Mouse (Mus musculus): ENCODE measurements around the gene Mesd.
"Not testable (repeated sequence)": the region's sequence is repeated elsewhere in the genome, so short reads cannot be mapped to it uniquely, and the experiment has no call there.

The Mesd gene

DNA sequence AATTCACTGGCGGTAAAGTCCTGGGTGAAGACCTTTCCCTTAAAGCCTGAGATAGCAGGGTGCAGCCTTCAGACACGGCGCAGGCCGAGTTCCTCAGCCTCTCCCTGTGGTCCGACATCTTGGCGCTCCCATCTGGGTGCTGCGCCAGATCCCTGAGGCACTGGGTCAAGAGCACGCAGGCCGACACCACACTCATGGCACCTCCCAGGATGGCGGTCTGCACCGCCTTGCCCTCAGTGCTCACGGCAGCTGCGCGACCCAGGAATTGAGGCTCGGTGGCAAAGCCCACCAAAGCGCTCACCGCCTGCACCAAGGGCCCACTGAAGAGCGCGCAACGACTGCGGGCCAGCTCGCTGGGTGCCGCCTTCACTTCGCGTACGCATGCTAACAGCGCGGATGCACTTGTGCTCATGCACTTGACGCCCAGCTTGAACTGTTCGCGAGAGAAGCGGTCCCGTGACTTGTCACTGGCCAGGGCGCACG, 2.1 kb upstream of the Mesd start:
- peak in 1 of 2 experiments; percentile 27 for DNase-seq

- peak; percentile 68 to 85 for DNase-seq
These were observed 1.5 kb upstream of the Mesd start for GRCm38 (mm10) chr7:83882633-83883275.

DNA sequence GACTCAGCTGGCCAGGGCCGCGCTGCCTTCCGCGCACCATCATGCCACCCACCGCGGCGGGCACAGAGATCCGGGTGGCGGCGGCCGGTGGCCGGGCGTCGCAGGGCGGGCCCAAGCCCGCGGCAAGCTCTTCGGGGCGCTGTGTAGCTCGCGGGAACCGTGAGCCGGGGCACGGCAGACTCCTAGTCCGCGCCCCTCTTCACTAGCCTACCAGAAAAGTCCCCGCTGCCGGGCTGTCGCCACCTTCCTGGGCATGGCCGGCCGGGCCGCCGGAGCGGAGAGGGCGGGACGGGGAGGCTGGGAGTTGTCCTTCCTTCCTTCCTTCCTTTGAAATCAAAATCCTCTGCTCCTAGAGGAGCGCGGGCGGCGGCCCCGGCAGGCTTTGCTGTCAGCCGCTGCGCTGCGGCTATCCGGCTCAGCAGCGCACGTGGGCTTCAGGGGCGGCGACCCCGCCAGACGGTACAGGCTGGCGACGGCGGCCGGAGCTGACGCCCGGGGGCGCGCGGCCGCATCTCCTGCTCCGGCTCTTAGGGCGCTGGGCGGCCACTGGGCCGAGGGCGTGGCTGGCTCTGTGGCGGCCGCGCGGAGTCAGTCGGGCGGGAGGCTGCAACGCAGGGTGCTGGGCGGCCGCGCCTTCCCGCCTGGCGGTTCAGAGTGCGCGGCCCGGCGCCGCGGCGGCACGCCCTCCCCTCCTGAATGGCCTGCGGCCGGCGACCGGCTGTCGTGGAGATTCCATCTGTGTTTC, 818 bp upstream of the Mesd start:
- peak; percentile 86 to 89 for DNase-seq

DNA sequence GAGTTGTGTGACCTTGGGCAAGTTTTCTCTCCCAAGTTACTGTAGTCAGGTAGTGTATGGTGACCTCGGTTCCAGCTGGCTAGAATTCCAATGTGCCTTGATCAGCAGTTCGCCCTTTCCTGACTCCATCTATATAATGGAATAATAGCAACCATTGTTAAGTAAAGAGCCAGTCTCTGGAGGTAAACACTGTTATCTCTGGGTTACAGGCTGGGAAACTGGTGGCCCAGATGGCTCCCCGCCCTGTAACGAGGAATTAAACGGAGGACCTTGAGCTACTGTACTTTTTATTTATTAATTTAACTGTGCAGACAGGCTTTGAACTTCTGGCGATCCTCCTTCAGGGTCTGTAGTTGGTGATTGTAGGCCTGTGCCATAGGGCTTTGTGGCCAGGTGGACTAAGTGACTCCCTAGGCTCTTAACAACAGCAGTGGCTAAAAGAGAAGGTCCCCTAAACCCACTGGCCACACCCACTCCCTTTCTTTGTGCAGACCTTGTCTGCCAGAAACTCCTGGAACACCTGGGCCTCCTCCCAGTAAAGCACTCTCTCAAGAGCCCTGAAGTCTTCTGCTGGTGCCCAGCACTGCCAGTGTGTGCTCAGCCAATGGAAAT, 761 bp downstream of the Mesd start:
- peak in 1 of 2 experiments; percentile 8 for DNase-seq

GRCm38 (mm10) chr7:83885835-83886234, 1.6 kb downstream of the Mesd start:
- DNase-seq: no peak

DNA sequence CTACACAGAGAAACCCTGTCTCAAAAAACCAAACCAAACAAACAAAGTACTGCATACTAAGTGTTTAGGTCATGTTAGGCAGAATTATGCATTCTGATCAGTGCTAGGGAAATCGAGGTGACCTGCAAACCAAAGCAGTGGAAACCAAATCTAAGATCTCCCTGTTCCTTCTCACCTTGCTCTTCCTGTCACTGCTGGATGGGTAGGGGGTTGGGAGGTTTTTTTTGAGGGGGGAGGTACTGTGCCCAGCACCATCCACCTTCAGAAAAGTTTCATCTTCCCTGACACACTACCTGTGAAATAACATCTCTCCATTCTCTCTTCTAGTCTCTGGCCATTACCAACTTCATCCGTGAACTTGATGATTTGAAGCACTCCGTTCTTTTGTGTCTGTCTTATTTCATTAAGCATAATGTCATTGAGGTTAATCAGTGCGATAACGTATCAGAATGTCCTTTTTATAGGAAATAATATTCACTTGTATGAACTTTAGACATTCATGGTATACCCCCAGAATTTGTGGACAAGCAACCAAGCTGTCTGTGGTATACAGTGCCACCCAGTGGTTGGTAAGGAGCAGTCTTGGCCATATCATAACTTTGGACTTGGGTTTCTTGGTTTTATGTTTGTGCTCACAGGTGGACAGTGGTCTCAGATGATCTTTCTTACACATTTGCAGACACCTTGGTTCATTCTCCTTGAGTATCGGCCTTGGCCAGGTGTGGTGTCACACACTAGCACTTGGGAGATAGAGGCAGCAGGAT, 2.3 kb downstream of the Mesd start:
- peak; percentile 39 to 54 for DNase-seq

- peak; percentile 82 to 83 for DNase-seq
These were observed 5.1 kb downstream of the Mesd start for GRCm38 (mm10) chr7:83889383-83889782.

DNA sequence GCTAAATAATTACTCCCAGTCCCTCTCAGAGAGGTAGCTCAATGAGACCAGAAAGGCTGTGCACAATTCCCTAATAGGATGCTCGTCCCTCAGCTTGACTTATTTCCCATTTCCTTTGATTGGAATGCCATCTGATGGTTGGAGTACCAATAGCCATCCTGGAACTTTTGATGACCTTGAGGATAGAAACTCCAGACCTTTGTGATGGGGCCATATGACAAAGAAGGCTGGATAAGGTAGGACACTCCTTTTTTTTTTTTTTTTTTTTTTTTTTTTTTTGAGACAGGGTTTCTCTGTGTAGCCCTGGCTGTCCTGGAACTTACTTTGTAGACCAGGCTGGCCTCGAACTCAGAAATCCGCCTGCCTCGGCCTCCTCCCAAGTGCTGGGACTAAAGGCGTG, 5.7 kb downstream of the Mesd start:
- not testable (repeated sequence) for DNase-seq

- DNase-seq: peak; percentile 100
These were observed 7.4 kb downstream of the Mesd start for GRCm38 (mm10) chr7:83891433-83892332.

- no peak for DNase-seq
These were observed 8.0 kb downstream of the Mesd start for GRCm38 (mm10) chr7:83892333-83892669.

GRCm38 (mm10) chr7:83894348-83894747, 10.1 kb downstream of the Mesd start:
- DNase-seq: no peak

GRCm38 (mm10) chr7:83896077-83896740, 11.9 kb downstream of the Mesd start:
- no peak for DNase-seq

DNA sequence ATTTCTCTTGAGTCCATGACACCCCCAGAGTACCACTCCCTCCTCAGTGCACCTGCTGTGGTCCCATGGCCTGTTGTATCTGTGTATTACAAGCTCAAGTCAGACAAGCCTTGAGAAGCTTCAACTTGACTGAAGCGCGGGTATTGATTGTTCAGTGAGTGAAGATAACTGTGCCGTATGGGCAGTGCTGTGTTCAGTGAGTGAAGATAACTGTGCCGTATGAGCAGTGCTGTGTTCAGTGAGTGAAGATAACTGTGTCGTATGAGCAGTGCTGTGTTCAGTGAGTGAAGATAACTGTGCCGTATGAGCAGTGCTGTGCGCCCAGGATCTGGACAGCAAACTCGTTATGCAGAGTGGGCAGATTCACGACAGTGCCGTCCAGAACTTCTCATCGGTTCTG, 14.0 kb downstream of the Mesd start:
- no peak for DNase-seq

- no peak for DNase-seq
These were observed 16.3 kb downstream of the Mesd start for GRCm38 (mm10) chr7:83900519-83900918.

DNA sequence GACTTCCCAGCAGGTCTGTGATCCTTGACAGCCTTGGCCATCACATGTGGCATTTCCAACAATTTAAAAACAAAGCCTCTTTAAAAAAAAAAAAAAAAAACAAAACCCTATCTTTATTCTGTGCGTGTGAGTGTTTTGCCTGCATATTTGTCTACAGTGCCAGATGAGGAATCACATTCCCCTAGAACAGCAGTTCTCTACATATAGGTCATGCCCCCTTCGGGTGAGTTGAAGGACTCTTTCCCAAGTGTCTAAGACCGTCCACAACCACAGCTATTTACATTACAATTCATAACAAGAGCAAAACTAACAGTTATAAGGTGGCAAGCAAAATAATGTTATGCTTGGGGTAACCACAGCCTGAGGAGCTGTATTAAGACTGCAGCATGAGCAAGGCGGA, 17.2 kb downstream of the Mesd start:
- DNase-seq: no peak

DNA sequence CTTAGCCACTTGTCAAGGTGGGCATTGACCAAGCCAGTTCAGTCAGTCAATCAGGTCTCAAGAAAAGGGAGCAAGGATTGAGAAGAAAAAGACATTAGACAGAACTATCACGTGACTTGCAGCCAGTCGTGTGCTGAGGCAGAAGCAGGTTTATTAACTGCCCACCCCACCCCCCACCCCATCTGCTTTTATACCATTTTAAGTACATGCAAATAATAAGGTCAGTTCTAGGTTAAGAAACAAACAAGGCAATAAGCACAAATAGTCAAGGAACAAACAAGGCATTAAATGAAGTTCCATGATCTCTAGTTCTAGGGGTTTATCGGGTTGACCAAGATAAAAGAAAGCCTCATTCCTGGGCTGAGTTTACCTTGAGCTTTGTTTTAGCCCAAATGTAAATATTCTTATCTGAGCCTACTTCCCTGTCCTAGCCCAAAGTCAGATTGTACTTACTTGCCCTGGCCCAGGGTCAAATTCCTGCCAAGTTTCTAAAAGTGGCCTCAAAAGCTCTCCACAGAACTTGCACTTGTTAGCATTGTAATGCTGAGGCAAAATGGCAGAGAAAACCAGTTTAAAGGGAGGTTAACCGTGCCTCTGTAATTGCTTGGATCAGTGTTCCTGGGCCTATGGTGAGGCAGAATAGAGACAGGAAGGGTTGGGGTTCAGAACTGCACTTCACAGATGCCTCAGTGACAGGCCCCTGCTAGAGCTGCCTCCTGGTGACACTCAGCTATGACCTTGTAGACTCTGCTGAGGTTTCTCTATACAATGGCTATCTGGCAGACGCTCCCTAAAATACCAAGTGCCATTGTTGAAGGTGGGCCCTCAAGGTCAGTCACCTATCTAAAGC, 18.3 kb downstream of the Mesd start:
- no peak for DNase-seq

DNA sequence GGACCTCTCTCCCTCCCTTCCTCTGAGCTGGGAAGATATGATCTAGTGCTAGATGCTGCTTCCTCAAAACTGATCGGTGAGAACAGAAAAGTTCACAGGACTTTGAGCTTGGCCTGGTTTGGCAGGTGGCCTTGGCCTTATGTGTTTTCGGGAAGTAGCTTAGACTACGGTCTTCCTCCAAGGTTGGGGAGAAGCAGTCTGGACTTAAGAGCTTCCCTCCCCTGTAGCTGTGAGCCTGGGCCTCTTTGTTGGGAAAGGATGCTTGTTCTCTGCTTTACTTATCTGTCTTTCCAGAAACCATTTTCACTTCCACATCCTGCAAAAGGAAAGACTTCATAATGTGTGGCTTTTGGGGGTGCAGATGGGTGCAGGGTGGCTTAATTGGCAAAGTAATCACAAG, 20.6 kb downstream of the Mesd start:
- DNase-seq: no peak

DNA sequence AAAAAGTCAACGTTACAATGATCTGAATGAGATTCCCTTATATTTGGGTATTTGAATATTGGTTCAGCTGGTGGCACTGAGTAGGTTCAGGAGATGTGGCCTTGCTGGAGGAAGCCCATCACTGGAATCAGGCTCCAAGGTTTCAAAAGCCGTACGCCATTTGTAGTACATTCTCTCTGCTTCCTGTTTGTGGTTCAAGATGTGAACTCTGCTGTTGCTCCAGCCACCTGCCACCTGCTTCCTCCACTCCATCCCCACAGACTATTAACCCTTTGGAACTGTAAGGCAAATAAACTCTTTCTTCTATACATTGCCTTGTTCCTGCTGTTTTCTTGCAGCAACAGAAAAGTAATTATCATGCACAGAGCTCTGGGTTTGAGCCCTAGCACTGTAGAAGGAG, 27.6 kb downstream of the Mesd start:
- DNase-seq: no peak

- no peak for DNase-seq
These were observed 29.2 kb downstream of the Mesd start for GRCm38 (mm10) chr7:83913405-83913932.

- no peak for DNase-seq
These were observed 29.7 kb downstream of the Mesd start for GRCm38 (mm10) chr7:83913995-83914394.

Measured in kidney, postnatal 36 days (tissue).